Mouse (Mus musculus) mesoderm, embryonic 11.5 days (tissue): ENCODE results near the gene Rassf8.

Experiments
- DNase-seq: peaks from one replicate; pipeline ENCODE4 v3.0.0-alpha.2; 2012; ENCODE audit warnings: low read depth, low spot score

Rassf8 gene

GRCm38 (mm10) chr6:145822218-145822617 is 75.7 kb downstream of the Rassf8 start:
- DNase-seq, result no peak

DNA sequence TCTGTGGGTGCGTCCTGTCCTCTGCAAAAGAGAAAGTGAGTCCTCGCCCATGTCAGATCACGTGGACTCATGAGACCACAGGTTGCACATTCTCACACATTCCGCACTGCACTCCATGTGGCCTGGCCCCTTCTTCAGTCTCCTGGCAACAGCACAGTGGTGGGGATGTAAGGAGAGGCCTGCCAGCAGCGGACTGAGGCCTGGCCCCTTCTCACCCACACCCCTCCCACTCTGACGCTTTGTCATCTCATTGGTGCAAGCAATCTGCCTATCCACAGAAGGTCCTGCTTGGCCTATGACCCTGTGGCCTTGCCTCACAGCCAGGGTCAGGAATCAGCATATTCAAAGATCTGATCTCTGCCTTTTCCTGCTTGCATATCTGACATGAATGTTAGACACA is 76.6 kb downstream of the Rassf8 start:
- peak; percentile 24 for DNase-seq

DNA sequence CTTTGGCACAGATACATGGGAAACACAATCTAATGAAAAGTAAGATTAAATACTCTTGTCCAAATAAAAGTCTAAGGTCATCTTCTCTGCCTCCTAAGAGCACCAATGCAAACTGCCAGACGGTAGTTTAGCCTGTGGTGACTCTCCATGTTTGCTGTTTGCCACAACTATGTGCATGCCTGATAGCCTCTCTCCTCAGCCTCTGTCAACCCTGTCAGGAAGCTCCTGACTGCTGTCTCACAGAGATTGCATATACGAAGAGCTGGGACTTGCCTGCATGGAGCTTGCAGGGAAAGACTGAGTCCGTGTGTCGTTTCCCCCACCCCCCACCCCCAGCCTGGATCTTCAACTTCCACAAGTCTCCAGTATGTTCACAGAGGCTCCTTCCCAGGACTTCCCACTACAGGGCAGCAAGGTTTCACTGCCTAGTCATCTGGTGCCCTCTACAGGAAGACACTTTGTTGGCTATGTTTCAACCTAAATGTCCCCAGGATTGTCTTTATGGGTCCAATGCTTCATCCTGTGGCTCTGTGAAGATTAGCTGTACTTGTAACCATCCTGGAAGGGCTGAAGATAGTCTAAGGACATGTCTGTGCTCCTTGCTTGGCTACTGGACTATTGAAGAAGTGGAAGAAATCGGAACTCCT is 77.2 kb downstream of the Rassf8 start:
- DNase-seq, result peak; percentile 38

DNA sequence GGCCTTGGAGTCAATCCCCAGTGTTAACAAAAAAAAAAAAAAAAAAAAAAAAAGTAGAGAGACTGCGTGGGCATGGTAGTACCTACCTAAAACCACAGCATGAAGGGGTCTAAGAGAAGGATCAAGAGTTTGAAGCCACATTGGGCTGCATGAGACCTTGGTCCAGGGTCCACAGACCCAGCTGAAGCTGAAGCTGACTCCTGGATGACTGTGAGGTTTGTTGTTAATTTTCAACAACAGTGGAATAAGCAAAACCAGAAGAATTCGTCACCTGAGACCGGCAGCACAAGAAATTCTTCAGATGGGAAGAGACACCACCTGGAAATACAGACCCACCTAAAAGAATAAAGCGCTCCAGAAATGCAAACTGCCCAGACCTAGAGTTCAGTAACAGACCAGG is 79.8 kb downstream of the Rassf8 start:
- no peak for DNase-seq

- DNase-seq, result no peak
Measured at GRCm38 (mm10) chr6:145829062-145829835, 82.7 kb downstream of the Rassf8 start.

GRCm38 (mm10) chr6:145830117-145830516 is 83.6 kb downstream of the Rassf8 start:
- DNase-seq, result peak; percentile 77

GRCm38 (mm10) chr6:145830617-145831016 is 84.1 kb downstream of the Rassf8 start:
- peak; percentile 16 for DNase-seq

GRCm38 (mm10) chr6:145832927-145833326 is 86.4 kb downstream of the Rassf8 start:
- no peak for DNase-seq

DNA sequence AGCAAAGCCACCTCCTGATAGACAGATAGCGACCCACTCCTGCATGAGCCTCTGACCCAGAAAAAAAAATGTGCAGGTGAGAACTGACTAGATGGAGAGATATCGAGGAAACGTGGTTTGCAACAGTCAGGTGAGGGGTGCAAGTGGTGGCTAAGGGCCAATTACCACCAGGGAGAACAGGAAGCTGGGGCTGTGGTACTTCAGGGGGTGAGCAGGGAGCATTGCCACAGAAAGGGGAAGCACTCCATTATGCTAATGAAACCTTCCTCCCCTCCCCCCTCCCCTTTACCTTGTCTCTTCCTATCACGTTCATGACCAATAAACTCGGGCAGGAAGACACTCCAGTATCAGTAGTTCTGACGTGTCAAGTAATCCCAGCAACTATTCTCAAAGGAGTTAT is 88.8 kb downstream of the Rassf8 start:
- no peak for DNase-seq

DNA sequence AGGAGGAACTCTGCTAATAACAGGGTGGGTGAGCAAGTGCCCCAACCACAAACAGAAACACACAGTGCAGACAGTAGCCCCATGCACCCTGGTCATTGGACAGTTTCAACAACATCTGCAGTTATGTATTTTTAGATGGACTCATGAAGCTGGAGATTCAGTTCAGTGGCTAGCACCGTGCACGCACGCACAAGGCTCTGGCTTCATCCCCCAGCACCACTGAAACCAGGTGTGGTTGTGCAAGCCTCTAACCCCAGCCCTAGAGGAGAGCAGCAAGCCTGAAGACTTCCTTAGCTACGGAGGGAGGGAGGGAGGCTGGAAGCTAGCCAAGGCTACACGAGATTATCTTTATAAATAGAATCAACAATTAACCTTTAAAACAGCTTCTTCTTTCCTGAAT is 99.1 kb downstream of the Rassf8 start:
- no peak for DNase-seq

DNA sequence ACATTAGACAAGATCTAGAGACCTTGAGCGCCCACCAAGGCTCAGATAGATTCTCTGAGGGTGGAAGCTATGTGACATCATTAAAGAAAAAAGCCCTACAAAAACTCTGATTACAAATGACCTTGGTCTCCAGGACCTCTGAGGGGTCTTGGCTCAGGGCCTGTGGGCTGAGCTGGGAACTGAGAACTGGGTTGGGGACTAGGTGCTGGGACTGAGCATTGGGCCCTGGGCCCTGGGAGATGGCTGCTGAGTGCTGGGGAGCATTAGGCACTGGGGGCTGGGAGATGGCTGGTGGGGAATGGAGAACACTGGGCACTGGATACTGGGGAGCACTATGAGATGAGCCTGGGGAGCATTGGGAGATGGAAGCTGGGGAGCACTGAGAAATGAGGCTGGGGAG is 99.5 kb downstream of the Rassf8 start:
- DNase-seq, result no peak

DNA sequence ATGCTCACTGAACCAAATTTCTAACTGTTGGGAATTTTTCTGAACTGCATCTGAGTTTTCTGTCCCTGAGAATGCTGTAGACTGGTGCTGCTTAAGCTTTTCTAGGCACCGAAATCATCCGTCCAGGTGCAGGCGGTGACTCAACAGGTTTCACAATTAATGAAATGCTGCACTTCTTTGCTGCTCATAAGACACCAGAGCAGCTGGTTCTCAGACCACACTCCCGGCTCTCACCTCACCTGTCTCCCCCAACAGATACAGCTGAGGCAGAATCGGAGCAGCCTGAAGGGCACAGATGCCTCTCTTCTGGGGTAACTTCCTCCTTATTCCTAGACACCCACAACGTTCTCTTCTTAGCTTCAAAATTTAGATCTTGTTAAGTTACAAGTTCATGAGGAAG is 100.4 kb downstream of the Rassf8 start:
- DNase-seq, result no peak

GRCm38 (mm10) chr6:145847661-145848060 is 101.1 kb downstream of the Rassf8 start:
- no peak for DNase-seq

GRCm38 (mm10) chr6:145850789-145851188 is 104.2 kb downstream of the Rassf8 start:
- DNase-seq, result no peak

DNA sequence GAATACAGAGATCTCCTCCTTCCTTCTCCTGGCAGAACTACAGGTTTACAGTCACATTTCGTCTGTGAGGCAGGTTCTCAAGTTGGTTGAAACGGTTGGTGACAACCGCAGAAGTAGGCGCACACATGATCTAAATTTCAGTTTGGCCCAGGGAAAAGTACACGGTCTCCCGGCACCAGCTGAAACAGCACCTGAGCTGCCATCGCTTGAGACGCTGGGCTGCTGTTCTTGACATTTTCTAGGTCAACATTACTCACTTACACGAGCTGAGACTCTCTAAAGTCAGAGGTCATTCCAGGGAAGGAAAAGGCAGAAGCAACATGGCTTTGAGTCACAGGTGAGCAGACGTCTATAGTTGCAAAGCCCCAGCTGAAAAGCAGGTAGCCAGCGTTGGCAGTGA is 105.4 kb downstream of the Rassf8 start:
- no peak for DNase-seq

- no peak for DNase-seq
Measured at GRCm38 (mm10) chr6:145852708-145853107, 106.2 kb downstream of the Rassf8 start.

- DNase-seq, result no peak
Measured at GRCm38 (mm10) chr6:145853356-145854079, 107.0 kb downstream of the Rassf8 start.

GRCm38 (mm10) chr6:145854756-145855155 is 108.2 kb downstream of the Rassf8 start:
- DNase-seq, result no peak

- DNase-seq, result peak; percentile 98
Measured at GRCm38 (mm10) chr6:145855720-145856551, 109.4 kb downstream of the Rassf8 start.

DNA sequence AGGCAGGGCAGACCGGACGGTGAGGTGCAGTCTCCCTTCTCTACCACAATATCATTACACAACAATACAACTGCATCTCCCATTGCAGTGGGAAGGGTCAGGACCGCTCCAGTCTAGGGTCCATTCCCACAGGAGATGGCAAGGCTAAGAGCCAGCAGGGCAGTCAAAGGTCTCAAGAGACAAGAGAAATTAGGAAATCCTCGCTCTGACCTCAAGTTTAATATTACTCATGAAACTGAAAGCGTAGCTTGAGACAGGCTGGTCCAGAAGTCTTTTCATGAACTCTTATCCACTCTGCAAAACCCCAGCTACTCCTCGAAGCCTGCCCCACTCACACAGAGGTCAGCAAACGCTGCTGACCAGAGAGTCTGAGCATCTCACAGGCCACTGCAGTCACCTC is 110.9 kb downstream of the Rassf8 start:
- DNase-seq, result no peak

GRCm38 (mm10) chr6:145858414-145858813 is 111.9 kb downstream of the Rassf8 start:
- DNase-seq, result no peak

GRCm38 (mm10) chr6:145860350-145860749 is 113.8 kb downstream of the Rassf8 start:
- no peak for DNase-seq
